Mouse (Mus musculus): ENCODE data around the gene Ap2m1. TPM values are rescaled to one million over a fixed set of nuclear protein-coding genes. Genes with fewer than 3 reads are reported as not detected.
A peak's percentile ranks its signal among the peaks of the same experiment; 100 is the strongest.

The Ap2m1 gene
- polyA plus RNA-seq, 1 experiment from 2014 or later: 502 TPM

- no peaks in the 10 kb centered on the region for H3K9me3 ChIP-seq (ENCODE audit: control insufficient read depth, low read length)
- no peak overlapping the region for H3K4me3 ChIP-seq (ENCODE audit: control insufficient read depth in 1 of 2, insufficient read depth in 1 of 2, low read depth in 1 of 2, low read length in 2 of 2)
- H3K27me3 ChIP-seq (ENCODE audit: control insufficient read depth, insufficient read depth, low read length): no peaks in the 10 kb centered on the region
- no peak overlapping the region for H3K27ac ChIP-seq (replicated peaks in 1 of 2; ENCODE audit: control insufficient read depth in 1 of 2, insufficient read depth in 1 of 2, low read depth in 2 of 2, low read length in 2 of 2)
- H3K36me3 ChIP-seq (ENCODE audit: control insufficient read depth, insufficient read depth, low read length): peaks cover 79% of the 10 kb centered on the region
- H3K9ac ChIP-seq (ENCODE audit: low read length): no peak overlapping the region
- no peak for ATAC-seq (ENCODE audit: insufficient number of reproducible peaks, insufficient read depth, low FRiP score, low read depth)
- H3K4me2 ChIP-seq (ENCODE audit: low read length): no peak overlapping the region
- no peaks in the 10 kb centered on the region; a peak in 1 of 4 replicates for H3K4me1 ChIP-seq (ENCODE audit: control insufficient read depth in 2 of 2, insufficient read depth in 2 of 2, low read length in 2 of 2)
- 94% methylated on average over 20 of the region's 20 CpGs for WGBS
Observed at GRCm38 (mm10) chr16:20530941-20531340, 4.3 kb upstream of the Ap2m1 start.

DNA sequence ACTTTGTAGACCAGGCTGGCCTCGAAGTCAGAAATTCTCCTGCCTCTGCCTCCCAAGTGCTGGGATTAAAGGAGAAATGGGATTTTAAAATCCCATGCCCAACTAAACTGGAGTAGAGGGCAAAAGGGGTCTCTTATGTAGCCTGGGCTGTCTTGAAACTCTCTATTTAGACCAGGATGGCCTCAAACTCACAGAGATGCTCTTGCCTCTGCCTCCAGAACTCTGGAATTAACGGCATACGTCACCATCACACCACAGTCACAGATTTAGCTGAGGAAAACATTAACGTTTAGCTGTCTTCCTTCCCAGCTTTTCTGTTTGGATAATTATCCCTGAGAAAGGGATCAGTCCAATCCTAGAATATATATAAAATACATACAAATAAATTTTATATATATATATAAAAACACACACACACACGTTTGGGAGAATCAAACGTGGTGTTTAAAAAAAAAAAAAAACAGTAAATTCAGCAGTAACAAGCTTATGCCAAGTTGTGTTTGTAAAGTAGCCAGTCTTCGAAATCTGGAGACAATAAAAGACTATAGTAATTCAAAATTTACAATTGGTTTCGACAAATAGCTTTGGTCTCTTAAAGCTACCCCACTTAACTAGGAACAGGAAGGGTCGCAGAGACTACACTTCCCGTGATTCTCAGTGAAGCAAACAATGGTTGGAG lies 522 bp upstream of the Ap2m1 start:
- Histone ChIP-seq H3K4me2 (ENCODE audit: low read length) (0 out of 2 replicates have a peak overlapping the region, but pooled peaks have one; percentile 37), H3K27me3 (ENCODE audit: control insufficient read depth, insufficient read depth, low read length) (no peaks in the 10 kb centered on the region), H3K9me3 (ENCODE audit: control insufficient read depth, low read length) (no peaks in the 10 kb centered on the region), H3K4me3 (ENCODE audit: control insufficient read depth in 1 of 2, insufficient read depth in 1 of 2, low read depth in 1 of 2, low read length in 2 of 2) (peak overlapping the region in 1 of 2 experiments; percentile 84; a peak in 1 of 4 replicates), H3K9ac (ENCODE audit: low read length) (no peak overlapping the region), H3K36me3 (ENCODE audit: control insufficient read depth, insufficient read depth, low read length) (peaks cover 60% of the 10 kb centered on the region), H3K4me1 (ENCODE audit: control insufficient read depth in 2 of 2, insufficient read depth in 2 of 2, low read length in 2 of 2) (peaks cover 10 to 26% of the 10 kb centered on the region in 2 experiments), H3K27ac (replicated peaks in 1 of 2; ENCODE audit: control insufficient read depth in 1 of 2, insufficient read depth in 1 of 2, low read depth in 2 of 2, low read length in 2 of 2) (no peak overlapping the region)
- no peak for ATAC-seq (ENCODE audit: insufficient number of reproducible peaks, insufficient read depth, low FRiP score, low read depth)
- 48% methylated on average over 10 of the region's 10 CpGs for WGBS

DNA sequence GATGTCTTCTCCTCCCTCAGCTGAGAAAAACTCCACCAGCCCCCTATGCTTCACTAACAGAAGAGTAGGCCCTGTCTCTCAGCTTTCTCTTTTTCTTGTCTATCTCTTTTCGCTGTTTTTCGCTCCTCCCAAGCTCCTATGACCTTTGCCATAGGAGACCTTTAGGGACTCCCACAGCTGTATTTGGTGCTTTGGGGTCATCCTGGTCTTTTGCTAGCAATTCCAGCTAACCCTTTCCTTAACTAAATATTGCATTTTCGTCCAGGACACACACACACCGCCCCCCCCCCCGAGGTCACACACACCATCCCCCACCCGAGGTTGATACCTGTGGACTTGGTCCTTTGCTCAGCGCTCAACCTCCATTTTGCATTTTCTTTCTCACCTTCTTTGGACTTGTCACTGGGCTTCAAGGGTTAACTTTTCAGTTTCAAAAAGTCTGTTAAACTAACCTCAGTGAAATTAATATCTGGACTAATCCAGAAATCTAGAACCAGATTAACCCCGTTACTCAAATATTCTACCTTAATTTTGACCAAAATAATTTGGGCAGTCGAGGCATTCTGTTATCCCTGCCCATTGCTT lies 895 bp downstream of the Ap2m1 start:
- Histone ChIP-seq H3K9me3 (ENCODE audit: control insufficient read depth, low read length) (no peaks in the 10 kb centered on the region), H3K9ac (ENCODE audit: low read length) (peak overlapping the region; percentile 97), H3K36me3 (ENCODE audit: control insufficient read depth, insufficient read depth, low read length) (peaks cover 60% of the 10 kb centered on the region), H3K4me1 (ENCODE audit: control insufficient read depth in 2 of 2, insufficient read depth in 2 of 2, low read length in 2 of 2) (peaks cover 10 to 26% of the 10 kb centered on the region in 2 experiments), H3K27ac (replicated peaks in 1 of 2; ENCODE audit: control insufficient read depth in 1 of 2, insufficient read depth in 1 of 2, low read depth in 2 of 2, low read length in 2 of 2) (peak overlapping the region; percentile 83 to 88; a peak in 1 of 4 replicates), H3K27me3 (ENCODE audit: control insufficient read depth, insufficient read depth, low read length) (no peaks in the 10 kb centered on the region), H3K4me2 (ENCODE audit: low read length) (peak overlapping the region; percentile 69), H3K4me3 (ENCODE audit: control insufficient read depth in 1 of 2, insufficient read depth in 1 of 2, low read depth in 1 of 2, low read length in 2 of 2) (peak overlapping the region; percentile 84 to 85)
- no peak for ATAC-seq (ENCODE audit: insufficient number of reproducible peaks, insufficient read depth, low FRiP score, low read depth)
- 26% methylated on average over 9 of the region's 9 CpGs for WGBS

DNA sequence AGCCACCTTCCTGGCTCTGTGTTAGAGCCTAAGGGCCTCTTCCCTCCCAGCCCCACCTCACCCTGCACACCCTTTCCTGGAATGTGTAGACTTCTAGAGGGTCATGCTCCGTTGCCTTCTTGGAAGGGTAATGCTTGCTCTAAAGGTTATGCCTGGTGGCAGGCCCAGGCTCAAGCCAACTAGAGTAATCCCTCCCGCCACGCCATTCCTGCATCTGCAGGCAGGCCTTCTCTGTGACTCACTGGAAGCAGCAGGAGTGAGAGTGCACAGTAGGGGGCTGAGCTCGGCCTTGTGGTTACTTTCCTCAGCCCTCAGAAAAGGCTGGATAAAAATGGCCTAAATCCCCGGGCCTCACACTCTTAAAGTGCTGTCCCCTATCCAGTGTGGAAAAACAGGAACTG lies 1.8 kb downstream of the Ap2m1 start:
- Histone ChIP-seq H3K27ac (replicated peaks in 1 of 2; ENCODE audit: control insufficient read depth in 1 of 2, insufficient read depth in 1 of 2, low read depth in 2 of 2, low read length in 2 of 2) (peak overlapping the region in 1 of 2 experiments; percentile 34; a peak in 2 of 4 replicates), H3K4me2 (ENCODE audit: low read length) (peak overlapping the region; percentile 69), H3K4me3 (ENCODE audit: control insufficient read depth in 1 of 2, insufficient read depth in 1 of 2, low read depth in 1 of 2, low read length in 2 of 2) (peak overlapping the region; percentile 22 to 84), H3K4me1 (ENCODE audit: control insufficient read depth in 2 of 2, insufficient read depth in 2 of 2, low read length in 2 of 2) (peaks cover 10 to 26% of the 10 kb centered on the region in 2 experiments), H3K9me3 (ENCODE audit: control insufficient read depth, low read length) (no peaks in the 10 kb centered on the region), H3K36me3 (ENCODE audit: control insufficient read depth, insufficient read depth, low read length) (peaks cover 60% of the 10 kb centered on the region), H3K9ac (ENCODE audit: low read length) (peak overlapping the region; percentile 97), H3K27me3 (ENCODE audit: control insufficient read depth, insufficient read depth, low read length) (no peaks in the 10 kb centered on the region)
- 21% methylated on average over 5 of the region's 5 CpGs for WGBS
- ATAC-seq (ENCODE audit: insufficient number of reproducible peaks, insufficient read depth, low FRiP score, low read depth): no peak

DNA sequence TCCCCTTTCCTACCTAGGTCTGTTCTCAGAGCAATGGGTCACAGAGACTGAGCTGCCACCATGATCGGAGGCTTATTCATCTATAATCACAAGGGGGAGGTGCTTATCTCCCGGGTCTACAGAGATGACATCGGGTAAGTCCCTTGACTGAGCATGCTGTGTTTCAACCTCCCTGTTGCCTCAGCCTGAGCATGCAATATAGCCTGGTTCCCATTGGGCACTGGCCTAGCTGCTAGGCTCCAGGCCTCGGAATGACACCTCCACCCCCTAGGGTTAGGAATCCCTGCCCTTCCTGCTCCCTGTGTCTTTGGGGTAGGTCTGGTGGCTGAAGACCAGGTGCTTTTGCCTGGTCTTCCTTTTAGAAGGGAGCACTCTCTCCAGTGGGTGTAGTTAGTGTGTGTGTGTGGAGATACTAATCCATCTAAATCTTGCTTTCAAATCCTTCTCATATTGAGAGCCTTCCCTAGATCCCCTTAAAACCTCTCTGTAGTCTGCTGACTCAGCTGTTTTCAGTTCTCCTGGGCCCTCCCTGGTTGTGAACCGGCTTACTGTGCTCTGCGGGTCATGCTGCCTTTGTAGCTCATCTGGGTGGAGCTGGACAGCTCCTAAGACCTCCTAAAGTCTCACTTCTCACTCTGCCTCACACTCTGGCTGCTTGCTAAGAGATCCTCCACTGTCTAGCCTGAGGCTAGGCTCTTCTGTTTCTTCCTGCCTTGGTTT lies 2.5 kb downstream of the Ap2m1 start:
- no peaks in the 10 kb centered on the region for H3K27me3 ChIP-seq (ENCODE audit: control insufficient read depth, insufficient read depth, low read length)
- peaks cover 10 to 26% of the 10 kb centered on the region in 2 experiments for H3K4me1 ChIP-seq (ENCODE audit: control insufficient read depth in 2 of 2, insufficient read depth in 2 of 2, low read length in 2 of 2)
- H3K9ac ChIP-seq (ENCODE audit: low read length): peak overlapping the region; percentile 97
- H3K4me2 ChIP-seq (ENCODE audit: low read length): peak overlapping the region; percentile 69
- peak overlapping the region in 1 of 2 experiments; percentile 84; a peak in 2 of 4 replicates for H3K4me3 ChIP-seq (ENCODE audit: control insufficient read depth in 1 of 2, insufficient read depth in 1 of 2, low read depth in 1 of 2, low read length in 2 of 2)
- ATAC-seq (ENCODE audit: insufficient number of reproducible peaks, insufficient read depth, low FRiP score, low read depth): no peak
- H3K27ac ChIP-seq (replicated peaks in 1 of 2; ENCODE audit: control insufficient read depth in 1 of 2, insufficient read depth in 1 of 2, low read depth in 2 of 2, low read length in 2 of 2): no peak overlapping the region
- 24% methylated on average over 6 of the region's 6 CpGs for whole genome bisulfite sequencing
- H3K9me3 ChIP-seq (ENCODE audit: control insufficient read depth, low read length): no peaks in the 10 kb centered on the region
- peaks cover 60% of the 10 kb centered on the region for H3K36me3 ChIP-seq (ENCODE audit: control insufficient read depth, insufficient read depth, low read length)

GRCm38 (mm10) chr16:20539649-20540048 lies 4.4 kb downstream of the Ap2m1 start:
- 70% methylated on average over 3 of the region's 3 CpGs for WGBS
- Histone ChIP-seq H3K9me3 (ENCODE audit: control insufficient read depth, low read length) (no peaks in the 10 kb centered on the region), H3K4me3 (ENCODE audit: control insufficient read depth in 1 of 2, insufficient read depth in 1 of 2, low read depth in 1 of 2, low read length in 2 of 2) (no peak overlapping the region), H3K4me2 (ENCODE audit: low read length) (no peak overlapping the region), H3K9ac (ENCODE audit: low read length) (no peak overlapping the region), H3K27ac (replicated peaks in 1 of 2; ENCODE audit: control insufficient read depth in 1 of 2, insufficient read depth in 1 of 2, low read depth in 2 of 2, low read length in 2 of 2) (no peak overlapping the region), H3K27me3 (ENCODE audit: control insufficient read depth, insufficient read depth, low read length) (no peaks in the 10 kb centered on the region), H3K4me1 (ENCODE audit: control insufficient read depth in 2 of 2, insufficient read depth in 2 of 2, low read length in 2 of 2) (peaks cover 10 to 26% of the 10 kb centered on the region in 2 experiments), H3K36me3 (ENCODE audit: control insufficient read depth, insufficient read depth, low read length) (peaks cover 65% of the 10 kb centered on the region)
- no peak for ATAC-seq (ENCODE audit: insufficient number of reproducible peaks, insufficient read depth, low FRiP score, low read depth)

DNA sequence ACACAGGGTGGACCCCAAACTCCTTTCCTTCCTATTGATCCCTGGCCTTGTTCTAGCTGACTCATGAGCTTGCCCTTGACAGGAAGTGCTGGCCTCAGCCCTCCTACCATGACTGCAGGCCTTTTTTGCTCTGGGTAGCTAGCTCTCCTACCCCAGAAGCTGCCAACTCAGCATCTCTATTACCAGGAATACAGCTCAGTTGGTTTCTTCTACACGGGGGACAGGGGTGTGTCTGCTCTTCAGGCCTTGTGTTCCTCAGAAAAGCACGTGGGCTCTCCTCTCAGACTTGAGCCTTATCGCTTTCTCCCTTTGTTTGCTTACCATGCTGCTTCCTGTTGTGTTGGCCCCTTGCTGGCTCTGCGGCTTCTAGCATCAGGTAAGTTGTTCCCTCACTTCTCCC lies 5.2 kb downstream of the Ap2m1 start:
- peaks cover 10 to 26% of the 10 kb centered on the region in 2 experiments for H3K4me1 ChIP-seq (ENCODE audit: control insufficient read depth in 2 of 2, insufficient read depth in 2 of 2, low read length in 2 of 2)
- 78% methylated on average over 4 of the region's 4 CpGs for WGBS
- no peak for ATAC-seq (ENCODE audit: insufficient number of reproducible peaks, insufficient read depth, low FRiP score, low read depth)

More for the DNA sequence above, 5.2 kb downstream of the Ap2m1 start:
- no peaks in the 10 kb centered on the region for H3K9me3 ChIP-seq (ENCODE audit: control insufficient read depth, low read length)
- H3K4me3 ChIP-seq (ENCODE audit: control insufficient read depth in 1 of 2, insufficient read depth in 1 of 2, low read depth in 1 of 2, low read length in 2 of 2): no peak overlapping the region
- H3K27ac ChIP-seq (replicated peaks in 1 of 2; ENCODE audit: control insufficient read depth in 1 of 2, insufficient read depth in 1 of 2, low read depth in 2 of 2, low read length in 2 of 2): no peak overlapping the region
- no peak overlapping the region for H3K4me2 ChIP-seq (ENCODE audit: low read length)
- H3K27me3 ChIP-seq (ENCODE audit: control insufficient read depth, insufficient read depth, low read length): no peaks in the 10 kb centered on the region
- H3K36me3 ChIP-seq (ENCODE audit: control insufficient read depth, insufficient read depth, low read length): peaks cover 73% of the 10 kb centered on the region
- no peak overlapping the region for H3K9ac ChIP-seq (ENCODE audit: low read length)
